Mouse (Mus musculus): Measurements from ENCODE around the gene Ugt3a1. TPM values are rescaled to one million over a fixed set of nuclear protein-coding genes. Genes with fewer than 3 reads are reported as not detected.

Ugt3a1 gene
- not detected in 2 replicates for polyA plus RNA-seq (2015; fragmentation: Nextera tagmentation; extraction: Ambion mirVana)

GRCm38 (mm10) chr15:9276838-9277295 is at the start of gene Ugt3a1:
Ugt3a1 (plus strand) TSS chr15:9276888.

GRCm38 (mm10) chr15:9335341-9335740 is 58.7 kb downstream of the Ugt3a1 start, which contains the start of gene Ugt3a2:
Ugt3a2 (plus strand) TSS chr15:9335550.

Other genes starting within 250 kb of the Ugt3a1 start
- gene Nadk2, start 205.6 kb upstream of the Ugt3a1 start, polyA plus RNA-seq (2015; fragmentation: Nextera tagmentation; extraction: Ambion mirVana), result 63.5 and 65.8 TPM in 2 replicates
- 1.3 and 2.6 TPM in 2 replicates for gene Lmbrd2, start 136.3 kb upstream of the Ugt3a1 start, polyA plus RNA-seq (2015; fragmentation: Nextera tagmentation; extraction: Ambion mirVana)
- 17.0 and 17.3 TPM in 2 replicates for gene Skp2, start 121.5 kb upstream of the Ugt3a1 start, polyA plus RNA-seq (2015; fragmentation: Nextera tagmentation; extraction: Ambion mirVana)
- not detected in 2 replicates for gene Ugt3a2, start 58.7 kb downstream of the Ugt3a1 start, polyA plus RNA-seq (2015; fragmentation: Nextera tagmentation; extraction: Ambion mirVana)
- 0.55 and 0.96 TPM in 2 replicates for gene Capsl, start 159.1 kb downstream of the Ugt3a1 start, polyA plus RNA-seq (2015; fragmentation: Nextera tagmentation; extraction: Ambion mirVana)

Measured in spleen, postnatal 0 days (tissue).